Mouse (Mus musculus) lung, postnatal 0 days (tissue): ENCODE results near the gene Gpam.

Experiments used
- CTCF ChIP-seq: IDR thresholded peaks from 2 replicates; pipeline ENCODE4 v1.5.1; 2016; ENCODE audit warnings: antibody characterized with exemption, mild to moderate bottlenecking
- EP300 ChIP-seq: IDR thresholded peaks from 2 replicates; pipeline ENCODE4 v1.6.1; 2016; ENCODE audit warnings: antibody characterized with exemption, mild to moderate bottlenecking, control low read depth

- TF ChIP-seq CTCF (no peak), EP300 (no peak)
These were observed 65.6 kb downstream of the Gpam start for GRCm38 (mm10) chr19:55061447-55061901.
